Mouse (Mus musculus): ENCODE measurements around the gene Ccser2.

The Ccser2 gene

DNA sequence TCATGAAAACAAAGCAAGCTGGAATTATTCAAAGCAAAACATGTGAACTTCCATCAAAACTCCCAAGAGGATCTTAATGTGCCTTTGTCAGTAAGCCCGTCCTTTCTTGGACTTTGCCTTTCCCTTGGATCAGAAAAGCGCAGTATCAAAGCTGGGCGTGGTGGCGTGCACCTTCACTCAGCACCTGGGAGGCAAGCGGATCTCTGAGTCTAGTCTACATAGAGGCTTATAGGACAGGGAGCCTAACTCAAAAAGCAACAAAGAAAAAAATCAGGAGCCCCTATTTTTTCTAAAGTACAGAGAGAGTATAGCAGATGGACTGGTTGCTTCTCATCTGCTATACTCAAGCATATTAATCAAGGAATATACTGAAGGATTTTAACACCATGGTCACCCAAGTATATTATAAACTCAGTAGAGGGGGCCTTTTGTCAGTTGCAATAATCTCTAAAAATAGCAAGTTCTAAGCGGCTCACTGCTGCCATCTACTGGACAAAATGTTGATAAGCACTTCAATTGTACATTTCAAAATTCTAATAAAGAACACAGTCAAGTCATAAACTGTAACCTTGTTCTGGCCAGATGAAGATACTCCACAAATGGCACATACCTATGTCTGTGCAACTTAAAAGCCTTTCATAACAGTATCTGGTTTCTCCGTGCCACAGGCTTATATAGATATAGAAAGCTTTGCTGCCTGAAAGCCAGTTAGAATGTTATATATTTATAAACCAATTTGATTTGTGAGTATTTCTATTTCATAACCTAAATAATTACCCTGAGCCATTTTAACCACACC lies 31.3 kb downstream of the Ccser2 start:
- DNase-seq = peak; percentile 8

- DNase-seq = no peak
Observed at GRCm38 (mm10) chr14:36932638-36933382, 35.8 kb downstream of the Ccser2 start.

DNA sequence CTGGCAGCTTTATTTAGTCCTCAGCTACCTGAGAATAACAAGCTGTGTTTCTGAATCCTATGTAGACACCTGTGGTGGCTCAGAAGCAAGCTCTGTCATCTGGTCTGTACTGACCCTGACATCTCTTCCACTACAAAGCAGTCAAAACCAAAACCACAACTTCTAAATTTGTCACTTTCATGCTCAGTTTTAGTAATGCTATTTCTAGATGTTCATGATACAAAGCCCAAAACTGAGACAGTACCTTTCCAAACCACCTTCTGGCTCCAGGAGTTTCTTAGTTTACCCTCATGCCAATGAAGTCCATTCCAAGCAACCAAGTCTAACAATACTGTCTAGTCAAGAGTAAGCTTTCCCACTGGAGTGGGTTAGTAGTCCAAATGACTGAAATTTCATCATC lies 36.5 kb downstream of the Ccser2 start:
- DNase-seq = no peak

GRCm38 (mm10) chr14:36923383-36923782 lies 45.2 kb downstream of the Ccser2 start:
- DNase-seq = no peak

DNA sequence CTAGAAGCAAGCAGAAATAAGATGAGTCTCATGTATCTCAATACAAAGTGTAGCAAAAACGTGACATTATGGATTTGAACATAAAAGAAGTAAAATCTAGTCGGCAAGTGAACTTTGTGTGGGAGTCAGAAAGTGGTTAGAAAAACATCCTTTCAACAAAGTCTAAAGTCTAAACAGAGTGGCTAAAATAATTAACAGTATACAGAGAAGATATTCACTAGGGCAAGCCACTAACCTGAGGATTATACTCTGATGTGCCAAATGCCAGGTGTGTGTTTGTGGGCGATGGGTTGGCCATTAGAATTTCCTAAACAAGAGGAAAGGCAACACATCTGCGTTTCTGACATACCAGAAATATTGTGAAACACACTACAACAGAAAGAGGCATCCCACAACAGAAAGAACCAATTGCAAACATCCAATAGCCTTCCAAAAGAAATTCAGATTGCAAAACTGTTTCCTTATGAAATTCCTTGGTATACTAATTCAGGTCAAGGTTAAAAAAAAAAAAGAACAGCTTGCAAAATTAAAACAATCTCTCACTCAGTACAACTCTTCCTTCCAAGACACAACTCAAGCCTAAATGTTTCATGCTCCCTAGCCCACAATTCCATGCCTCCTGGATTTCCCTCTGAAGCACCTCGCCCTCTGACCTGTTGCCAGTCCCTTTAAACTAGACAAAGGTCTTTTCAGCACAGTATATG lies 47.1 kb downstream of the Ccser2 start:
- no peak for DNase-seq

DNA sequence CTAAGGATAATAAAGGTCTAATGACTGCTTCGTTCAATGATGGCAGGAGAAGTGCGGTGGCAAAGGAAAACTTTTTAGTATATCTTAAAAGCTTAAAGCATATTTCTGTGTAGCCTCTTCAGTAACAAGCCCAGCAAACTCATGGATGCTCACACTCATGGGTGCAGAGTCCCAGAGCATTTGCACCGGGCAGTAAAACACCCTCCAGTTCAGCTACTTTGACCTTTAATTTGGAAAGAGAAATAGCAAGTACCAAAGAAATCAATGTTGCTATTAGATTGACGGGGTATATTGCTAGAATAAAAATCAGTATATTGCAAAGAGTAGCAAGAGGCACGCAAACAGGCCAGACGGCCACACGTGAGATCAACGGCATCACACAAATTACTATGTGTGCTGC lies 48.7 kb downstream of the Ccser2 start:
- no peak for DNase-seq

- DNase-seq = peak; percentile 34
Observed at GRCm38 (mm10) chr14:36919146-36919545, 49.4 kb downstream of the Ccser2 start.

DNA sequence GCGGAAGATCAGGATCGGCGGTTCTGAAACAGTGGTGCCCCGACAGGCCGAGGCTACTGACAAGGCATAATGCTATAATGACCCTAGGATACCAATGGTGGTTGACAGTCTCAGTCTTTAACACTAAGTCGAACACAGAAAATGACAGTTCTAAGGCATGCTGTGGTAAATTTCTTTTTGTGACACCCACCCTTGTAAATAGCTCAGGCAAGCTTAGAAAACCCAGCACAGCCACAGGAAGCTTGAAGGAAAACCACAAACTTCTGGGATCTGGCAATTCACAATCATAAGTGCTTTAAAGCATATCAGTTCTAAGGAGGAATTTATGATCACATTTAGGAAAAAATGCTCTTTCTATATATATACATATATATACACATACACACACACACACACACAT lies 53.4 kb downstream of the Ccser2 start:
- no peak for DNase-seq

DNA sequence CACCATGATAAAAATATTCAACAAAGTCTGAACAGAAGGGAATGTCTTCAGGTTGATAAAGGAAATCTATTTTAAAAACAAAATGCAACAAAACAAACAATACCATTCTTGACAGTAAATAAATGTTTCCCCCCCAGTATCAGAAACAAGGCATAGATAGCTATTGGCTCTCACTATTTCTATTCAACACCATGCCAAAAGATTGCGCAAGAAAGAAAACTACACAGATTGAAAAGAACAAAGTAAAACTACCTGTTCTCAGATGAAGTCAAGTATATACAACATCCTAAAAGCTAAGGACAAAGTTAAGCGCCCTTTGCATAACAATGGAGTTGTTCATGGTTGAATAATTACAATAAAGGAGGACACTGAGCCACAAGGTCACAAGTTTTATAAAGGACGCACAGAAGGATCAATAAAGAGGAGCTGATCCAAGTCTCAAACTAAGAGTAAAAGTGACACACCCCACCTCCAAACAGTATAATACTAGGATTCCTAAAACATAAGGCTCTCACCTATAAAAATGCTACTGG lies 54.0 kb downstream of the Ccser2 start:
- no peak for DNase-seq

- no peak for DNase-seq
Observed at GRCm38 (mm10) chr14:36911738-36912137, 56.8 kb downstream of the Ccser2 start.

DNA sequence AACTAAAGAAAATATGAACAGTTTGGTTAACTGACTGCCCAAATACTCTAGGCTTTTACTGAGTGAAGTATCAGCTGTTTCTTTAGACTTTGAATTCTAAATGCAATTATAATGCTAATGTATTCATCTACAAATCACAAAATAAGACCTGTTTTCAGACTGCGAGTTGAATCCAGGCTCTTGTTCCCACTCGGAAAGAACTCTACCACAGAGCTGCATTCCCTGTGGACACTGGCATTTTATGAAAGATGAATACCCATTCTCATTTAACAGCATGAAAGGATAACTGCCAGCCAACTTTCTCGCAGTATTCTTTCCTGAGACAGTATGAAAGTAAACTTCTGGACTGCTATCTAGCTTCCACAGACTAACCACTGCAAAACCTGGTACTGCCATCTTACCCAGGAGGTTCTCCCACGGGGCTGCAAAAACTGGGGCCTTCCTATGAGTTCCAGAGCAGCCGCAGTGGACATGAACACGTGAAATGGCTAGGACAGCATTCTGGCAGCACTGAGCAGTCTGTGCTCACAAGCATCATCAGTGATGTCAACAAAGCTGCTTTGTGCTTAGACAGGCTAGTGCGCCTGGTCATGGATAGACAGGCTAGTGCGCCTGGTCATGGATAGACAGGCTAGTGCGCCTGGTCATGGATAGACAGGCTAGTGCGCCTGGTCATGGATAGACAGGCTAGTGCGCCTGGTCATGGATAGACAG lies 62.6 kb downstream of the Ccser2 start:
- DNase-seq = no peak

DNA sequence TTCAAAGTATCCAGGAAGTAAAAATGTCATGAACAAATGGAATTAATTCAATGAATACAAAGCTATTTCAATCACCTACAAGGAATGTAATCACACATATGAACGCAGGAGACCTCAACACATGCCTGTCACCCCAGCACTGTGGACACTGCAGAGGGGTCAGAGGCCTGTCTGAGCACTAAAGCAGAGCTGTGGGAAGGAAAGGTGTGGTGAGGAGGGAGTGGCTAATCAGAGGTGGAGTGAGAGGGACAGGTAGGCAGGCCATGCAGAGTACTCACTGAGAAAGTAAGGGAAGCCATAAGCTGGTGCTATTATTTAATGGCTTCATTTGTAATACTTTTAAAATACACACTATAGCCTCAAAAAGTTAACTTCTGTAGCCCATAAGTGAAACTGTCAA lies 64.4 kb downstream of the Ccser2 start:
- no peak for DNase-seq

- DNase-seq = no peak
Observed at GRCm38 (mm10) chr14:36900883-36901282, 67.7 kb downstream of the Ccser2 start.

DNA sequence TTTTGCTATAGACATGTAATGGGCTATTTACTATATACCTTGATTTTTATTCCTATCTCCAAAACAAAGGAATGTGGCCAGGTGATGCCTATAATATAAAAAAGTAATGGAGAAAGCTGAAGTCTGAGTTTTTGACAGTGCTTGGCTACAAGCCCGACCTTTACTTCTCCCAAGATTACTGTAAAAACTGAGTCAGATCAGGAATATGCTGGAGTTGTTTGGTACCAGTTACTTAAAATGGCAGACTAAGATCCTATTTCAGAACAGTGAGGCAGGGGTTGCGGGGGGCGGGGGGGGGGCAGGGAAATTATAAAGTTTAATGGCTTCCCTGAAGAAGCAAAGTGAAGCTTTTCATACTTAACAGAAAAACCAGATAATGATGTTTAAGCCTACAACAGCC lies 73.9 kb downstream of the Ccser2 start:
- DNase-seq = no peak

DNA sequence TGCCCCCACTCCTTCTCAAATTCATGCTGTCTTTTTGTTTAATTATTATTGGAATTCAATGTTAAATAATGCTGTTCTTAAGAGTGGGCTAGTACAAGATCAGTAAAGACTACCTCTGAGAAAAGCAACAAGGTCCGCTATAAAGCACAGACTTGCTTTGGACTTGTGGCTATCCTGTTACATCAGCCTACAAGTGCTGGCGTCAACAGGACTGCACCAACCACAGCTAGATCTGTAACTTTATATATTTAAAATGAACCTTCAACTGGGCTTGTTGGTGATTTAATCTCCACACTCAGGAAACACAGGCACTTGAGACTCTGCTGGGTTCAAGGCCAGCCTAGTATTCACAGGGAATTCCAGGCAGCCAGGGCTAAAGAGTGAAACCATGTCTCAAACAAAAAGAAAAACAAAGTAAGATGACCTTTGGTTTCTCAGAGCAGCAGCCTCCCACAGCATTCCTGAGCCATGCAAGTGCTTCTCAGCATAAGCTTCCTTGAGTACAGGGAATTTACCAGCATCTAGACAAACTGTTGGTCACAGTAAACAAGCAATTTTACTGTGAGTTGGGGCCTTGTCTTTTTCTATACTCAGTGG lies 75.7 kb downstream of the Ccser2 start:
- no peak for DNase-seq

GRCm38 (mm10) chr14:36890130-36890529 lies 78.4 kb downstream of the Ccser2 start:
- no peak for DNase-seq

DNA sequence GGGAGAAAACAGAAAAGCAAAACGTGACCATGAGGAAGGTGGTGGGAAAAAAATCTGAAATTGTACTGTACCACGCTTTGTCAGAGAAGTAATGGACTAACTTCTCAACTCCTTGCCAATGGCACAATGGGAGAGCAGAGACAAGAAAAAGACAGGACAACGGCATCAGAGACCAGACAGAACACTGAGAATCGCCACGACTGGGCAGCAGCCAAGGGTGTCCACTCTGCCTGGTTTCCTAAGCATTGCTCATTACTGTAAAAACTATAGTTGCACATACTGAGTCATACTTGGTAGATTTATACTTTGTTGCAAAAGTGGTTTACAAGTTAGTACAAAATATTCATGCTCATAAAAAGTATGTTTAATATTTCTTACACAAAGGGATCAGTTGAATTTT lies 82.9 kb downstream of the Ccser2 start:
- DNase-seq = no peak

GRCm38 (mm10) chr14:36885117-36885516 lies 83.5 kb downstream of the Ccser2 start:
- DNase-seq = no peak

- no peak for DNase-seq
Observed at GRCm38 (mm10) chr14:36883576-36883975, 85.0 kb downstream of the Ccser2 start.

GRCm38 (mm10) chr14:36870257-36870656 lies 98.3 kb downstream of the Ccser2 start:
- DNase-seq = no peak

DNA sequence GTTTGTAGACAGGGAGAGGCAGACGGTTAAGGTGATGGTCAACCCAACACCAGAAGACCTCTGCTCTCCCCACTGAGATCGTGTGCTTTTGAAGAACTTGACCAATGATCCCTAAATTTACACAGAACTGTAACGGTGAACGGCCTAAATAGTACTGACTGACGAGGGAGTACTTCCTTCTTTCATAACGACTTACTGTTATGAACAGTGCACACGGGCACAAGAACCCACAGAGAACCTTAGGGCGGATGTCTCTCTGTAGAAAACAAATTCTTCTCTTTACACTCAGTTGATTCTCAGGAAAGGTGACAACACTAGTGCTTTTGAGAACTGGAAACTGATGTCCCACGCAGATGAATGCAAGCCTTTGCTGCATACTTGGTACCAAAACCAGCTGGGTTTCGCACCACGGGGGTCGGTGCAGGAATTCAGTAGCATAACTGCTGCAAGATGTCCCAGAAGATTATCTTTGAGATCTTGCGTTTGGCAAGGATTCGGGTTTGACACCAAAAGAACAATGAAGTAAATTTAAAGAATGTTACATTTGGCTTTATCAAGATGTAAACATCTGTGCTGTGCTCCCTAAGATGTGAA lies 99.7 kb downstream of the Ccser2 start:
- no peak for DNase-seq
